Mouse (Mus musculus) ZHBTc4 (cell line): ENCODE measurements around the gene Rere.
"Not testable (repeated sequence)": the region's sequence is repeated elsewhere in the genome, so short reads cannot be mapped to it uniquely, and the experiment has no call there.

Experiments used
- DNase-seq: peaks from one replicate; pipeline ENCODE4 v3.0.0-alpha.2; 2011; ENCODE audit warnings: low read depth, low spot score

Rere gene

GRCm38 (mm10) chr4:150282631-150283334, 1.3 kb downstream of the Rere start:
- no peak for DNase-seq

GRCm38 (mm10) chr4:150283335-150283638, 1.8 kb downstream of the Rere start:
- DNase-seq: no peak

DNA sequence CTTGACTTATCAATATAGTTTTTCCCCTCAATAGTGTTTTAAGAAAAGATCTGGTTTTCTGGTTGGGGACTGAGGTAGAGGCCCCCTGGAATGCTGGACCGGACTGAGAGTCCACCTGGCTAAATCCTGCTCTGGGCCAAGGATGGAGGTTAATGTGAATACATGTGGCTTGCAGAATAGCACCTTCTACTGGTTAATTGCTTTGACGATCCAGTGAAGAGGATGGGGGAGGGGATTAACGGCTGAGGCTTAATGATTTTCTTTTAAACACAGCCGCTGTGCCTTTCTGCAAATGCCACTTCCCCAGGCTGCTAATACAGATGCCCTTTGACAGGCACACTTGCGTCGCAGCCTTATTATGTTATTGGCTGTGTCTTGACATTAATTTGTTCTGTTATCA, 2.5 kb downstream of the Rere start:
- DNase-seq: no peak

DNA sequence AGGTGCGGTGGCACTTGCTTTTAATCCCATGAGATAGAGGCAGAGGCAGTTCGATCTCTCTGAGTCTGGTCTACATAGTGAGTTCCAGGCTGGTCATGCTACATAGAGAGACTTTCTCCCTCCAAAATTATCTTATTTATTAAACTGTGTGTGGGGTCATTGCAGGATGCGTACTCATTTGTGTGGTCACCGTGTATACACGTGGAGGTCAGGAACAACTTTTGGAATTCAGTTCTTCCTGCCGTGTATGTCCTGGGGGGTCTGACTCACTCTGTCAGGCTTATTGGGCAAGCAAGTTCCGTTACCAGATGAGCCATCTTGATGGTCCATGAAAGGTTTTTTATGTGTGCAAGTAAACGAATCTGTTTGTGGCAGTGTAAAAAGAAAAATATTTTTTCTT, 5.5 kb downstream of the Rere start:
- no peak for DNase-seq

- not testable (repeated sequence) for DNase-seq
Measured at GRCm38 (mm10) chr4:150287463-150287862, 6.0 kb downstream of the Rere start.

GRCm38 (mm10) chr4:150291900-150292299, 10.5 kb downstream of the Rere start:
- peak; percentile 57 for DNase-seq

- no peak for DNase-seq
Measured at GRCm38 (mm10) chr4:150294870-150295269, 13.4 kb downstream of the Rere start.

DNA sequence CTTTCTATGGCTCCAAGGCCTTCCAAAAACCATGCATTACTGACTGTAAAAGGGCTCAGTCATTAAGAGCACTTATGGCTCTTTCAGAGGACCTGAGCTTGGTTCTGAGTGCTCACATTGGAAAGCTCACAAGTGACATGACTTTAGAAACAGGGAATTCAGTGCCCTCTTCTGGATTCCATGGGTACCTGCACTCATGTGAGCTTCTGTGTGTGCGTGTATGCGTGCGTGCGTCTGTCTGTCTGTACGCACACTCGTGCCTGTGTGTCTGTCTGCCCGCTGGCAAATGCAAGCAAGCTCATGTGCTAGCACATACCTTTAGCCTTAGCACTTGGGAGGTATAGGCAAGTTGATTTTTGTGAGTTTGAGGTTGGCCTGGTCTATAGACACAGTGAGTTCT, 14.5 kb downstream of the Rere start:
- DNase-seq: peak; percentile 84

DNA sequence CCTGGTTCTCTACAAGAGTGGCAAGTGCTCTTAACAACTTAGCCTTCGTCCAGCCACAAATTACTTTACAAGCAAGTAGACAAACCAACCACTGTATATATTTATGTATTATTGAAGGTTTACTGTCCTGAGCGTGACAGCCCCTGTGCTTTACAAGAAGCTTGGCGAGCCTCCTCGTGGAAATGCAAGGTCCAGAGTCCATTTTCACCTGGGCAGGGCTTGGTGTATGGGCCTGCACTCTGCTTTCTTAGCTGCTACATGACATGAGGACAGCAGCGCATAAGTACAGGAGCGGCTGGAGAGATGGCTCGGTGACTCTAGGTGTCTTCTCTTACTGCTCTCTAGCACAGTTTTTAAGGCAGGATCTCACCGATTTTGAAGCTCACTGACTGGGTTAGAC, 21.3 kb downstream of the Rere start:
- no peak for DNase-seq

DNA sequence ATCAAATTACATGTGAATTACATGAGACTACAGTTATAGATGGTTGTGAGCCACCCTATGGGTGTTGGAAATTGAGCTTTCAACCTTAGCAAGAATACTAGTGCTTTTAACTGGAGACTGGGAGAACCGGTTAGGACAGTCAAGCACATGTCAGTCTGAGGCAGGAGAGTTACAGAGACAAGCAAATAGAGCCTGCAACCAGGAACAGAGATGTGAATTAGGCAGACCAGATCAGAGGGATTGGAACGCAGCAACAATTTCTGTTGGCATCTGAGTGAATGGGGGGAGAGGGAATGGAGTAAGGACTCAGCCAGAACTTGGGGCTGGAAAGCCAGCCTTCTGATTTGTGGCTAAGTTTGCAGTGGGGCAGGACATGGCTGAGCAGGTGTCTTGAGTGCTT, 25.3 kb downstream of the Rere start:
- no peak for DNase-seq

GRCm38 (mm10) chr4:150307226-150307625, 25.8 kb downstream of the Rere start:
- no peak for DNase-seq

- no peak for DNase-seq
Measured at GRCm38 (mm10) chr4:150311431-150311830, 30.0 kb downstream of the Rere start.

DNA sequence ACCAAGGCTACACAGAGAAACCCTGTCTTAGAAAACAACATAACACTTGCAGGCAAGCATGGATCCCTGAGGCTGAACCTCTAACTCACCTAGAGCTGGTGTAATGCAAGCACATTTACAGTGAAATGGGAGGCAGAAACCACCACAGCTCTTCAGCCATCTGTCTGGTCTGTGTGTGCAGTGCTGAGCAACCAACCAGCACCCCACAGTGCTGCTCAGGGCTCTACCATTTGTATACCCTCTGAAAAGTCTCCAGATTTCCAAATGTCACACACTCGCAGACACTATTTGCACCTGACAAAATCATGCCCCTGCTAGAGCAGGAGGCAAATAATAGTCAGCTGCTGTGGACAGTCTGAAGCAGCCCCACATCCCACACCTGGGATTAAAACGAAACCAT, 31.2 kb downstream of the Rere start:
- DNase-seq: no peak

GRCm38 (mm10) chr4:150315301-150315700, 33.9 kb downstream of the Rere start:
- peak; percentile 51 for DNase-seq

- no peak for DNase-seq
Measured at GRCm38 (mm10) chr4:150316546-150316945, 35.1 kb downstream of the Rere start.

DNA sequence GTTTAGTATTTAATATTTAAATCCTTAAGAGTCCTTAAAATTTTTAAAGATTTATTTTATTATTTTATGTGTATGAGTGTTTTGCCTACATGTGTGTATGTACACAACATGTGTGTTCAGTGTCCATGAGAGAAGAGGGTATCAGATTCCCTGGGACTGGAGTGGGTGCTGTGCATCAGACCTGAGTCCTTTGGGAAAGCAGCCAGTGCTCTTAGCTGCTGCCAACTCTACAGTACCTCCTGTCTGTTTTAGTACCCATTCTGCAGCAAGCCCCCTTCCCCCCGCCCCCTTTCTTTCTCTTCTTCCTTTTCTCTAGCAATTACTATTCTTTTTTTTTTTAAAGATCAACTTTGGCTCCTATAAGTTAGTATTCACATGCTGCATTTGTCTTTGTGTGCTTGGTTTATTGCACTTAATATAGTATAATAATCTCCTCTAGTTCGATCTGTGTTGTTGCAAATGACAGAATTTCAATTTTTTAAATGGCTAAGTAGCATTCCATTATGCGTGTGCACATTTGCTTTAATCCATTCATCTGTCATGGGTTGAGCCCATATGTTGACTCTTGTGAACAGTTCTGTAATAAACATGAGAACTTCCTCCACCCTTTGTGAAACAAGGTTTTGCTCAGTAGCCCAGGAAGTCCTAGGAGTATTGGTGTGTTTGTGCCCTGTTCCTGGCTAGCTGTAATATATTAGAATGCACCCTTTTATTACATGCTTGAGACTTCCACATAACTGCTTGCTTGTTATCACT, 43.8 kb downstream of the Rere start:
- DNase-seq: no peak

- no peak for DNase-seq
Measured at GRCm38 (mm10) chr4:150326005-150326404, 44.6 kb downstream of the Rere start.

DNA sequence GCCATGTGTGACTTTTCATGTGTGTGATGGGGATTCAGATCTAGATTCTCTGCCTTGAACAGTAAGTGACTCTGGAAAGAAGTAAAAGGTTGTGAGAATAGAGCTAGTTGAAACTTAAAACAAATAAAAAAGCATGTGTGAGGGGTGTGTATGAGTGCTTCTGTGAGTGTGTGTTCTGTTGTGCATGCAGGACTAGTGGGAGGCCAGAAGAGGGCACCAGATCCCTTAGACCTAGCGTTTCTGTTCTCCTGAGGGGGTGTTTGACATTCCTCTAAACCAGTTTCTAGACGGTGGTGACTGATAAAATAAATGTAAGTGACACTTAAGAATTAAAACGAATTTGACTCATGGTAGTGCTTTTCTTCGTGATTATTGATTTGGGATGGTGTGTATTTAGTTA, 46.0 kb downstream of the Rere start:
- peak; percentile 73 for DNase-seq

GRCm38 (mm10) chr4:150333927-150334682, 52.7 kb downstream of the Rere start:
- DNase-seq: no peak

DNA sequence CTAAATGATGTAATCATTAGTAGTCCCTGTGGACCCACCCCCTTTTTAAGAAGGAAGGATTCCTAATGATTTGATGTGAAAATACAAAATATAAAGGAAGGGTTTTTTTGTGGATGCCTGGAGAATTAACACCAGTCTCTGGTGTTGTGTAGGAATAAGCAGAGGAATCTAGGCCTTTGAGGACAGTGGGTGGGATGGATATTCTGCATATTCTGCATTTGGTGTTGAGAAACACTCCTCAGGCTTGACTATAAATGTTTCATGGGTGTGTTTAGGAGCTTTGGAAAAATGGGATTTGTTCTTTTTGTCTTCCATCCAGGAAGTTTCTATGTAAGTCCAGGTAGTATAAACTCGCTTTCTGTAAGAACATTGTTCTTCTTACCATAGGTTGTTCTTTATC, 55.8 kb downstream of the Rere start:
- DNase-seq: no peak

- DNase-seq: peak; percentile 41
Measured at GRCm38 (mm10) chr4:150338906-150339650, 57.6 kb downstream of the Rere start.
